In genomic region chr17:85748649-85749081, GRCm38 (mm10) we compare ENCODE assay signal across 10 mouse cellular contexts.
DNase-seq lines count a peak whose midpoint lies in the region; ATAC-seq and TF ChIP-seq lines count a peak whose summit lies in the region.
"Had no signal": no experiment of that assay in that cellular context is flagged by ENCODE, and none has a peak within 500 bp of the region (broad histone marks: within the 10 kb centered on the region; RNA-seq: fewer than 3 reads in every experiment).

No protein-coding gene starts in this region.

- H3K36me3 ChIP-seq in kidney, embryonic 16.5 days (ENCODE audit: insufficient read depth, low read length) = no peaks in the 10 kb centered on the region
- H3K36me3 ChIP-seq in kidney, adult 2 months (ENCODE audit: control insufficient read depth, insufficient read depth, low read length) = no peaks in the 10 kb centered on the region
- no peaks in the 10 kb centered on the region for H3K36me3 ChIP-seq in forebrain, embryonic 13.5 days (ENCODE audit: poor library complexity, severe bottlenecking)
- H3K36me3 ChIP-seq in limb, embryonic 13.5 days = no peaks in the 10 kb centered on the region
- no peaks in the 10 kb centered on the region for H3K36me3 ChIP-seq in neural tube, embryonic 15.5 days
- H3K36me3 ChIP-seq: liver, embryonic 15.5 days had no signal

- no peak for TF ChIP-seq CTCF in kidney, adult 2 months (conservative IDR thresholded peaks at IDR 0.05; ENCODE audit: insufficient read depth, insufficient read length, low read depth, low read length)
- no peak for TF ChIP-seq CTCF in lung, adult 2 months (IDR thresholded peaks at IDR 0.05; ENCODE audit: insufficient read depth, low read length)

- H3K4me3 ChIP-seq in kidney, embryonic 16.5 days (ENCODE audit: low read length) = peak overlapping the region; percentile 23
- H3K4me3 ChIP-seq in kidney, adult 2 months (ENCODE audit: insufficient read depth, low read depth, low read length) = no peak overlapping the region
- H3K4me3 ChIP-seq in forebrain, embryonic 13.5 days = no peak overlapping the region
- no peak overlapping the region for H3K4me3 ChIP-seq in limb, embryonic 13.5 days
- 0 out of 2 replicates have a peak overlapping the region, but pooled peaks have one; percentile 9 for H3K4me3 ChIP-seq in neural tube, embryonic 15.5 days (replicated peaks)
- no peak overlapping the region for H3K4me3 ChIP-seq in lung, adult 2 months (replicated peaks; ENCODE audit: extremely low read depth, low read depth, low read length)
- H3K4me3 ChIP-seq: liver, embryonic 15.5 days had no signal

- 8% methylated on average over 10 of the region's 10 CpGs for WGBS in kidney, embryonic 16.5 days
- 10% methylated on average over 10 of the region's 10 CpGs for WGBS in kidney, adult 2 months
- 11% methylated on average over 10 of the region's 10 CpGs for WGBS in forebrain, embryonic 13.5 days
- 12% methylated on average over 10 of the region's 10 CpGs for WGBS in limb, embryonic 13.5 days
- WGBS in neural tube, embryonic 15.5 days = 3% methylated on average over 10 of the region's 10 CpGs
- 36% methylated on average over 10 of the region's 10 CpGs for WGBS in lung, adult 2 months

- H3K9me3 ChIP-seq in kidney, embryonic 16.5 days (ENCODE audit: low read length) = no peaks in the 10 kb centered on the region
- no peaks in the 10 kb centered on the region for H3K9me3 ChIP-seq in forebrain, embryonic 13.5 days (replicated peaks)
- H3K9me3 ChIP-seq in limb, embryonic 13.5 days = no peaks in the 10 kb centered on the region
- no peaks in the 10 kb centered on the region for H3K9me3 ChIP-seq in neural tube, embryonic 15.5 days (replicated peaks)
- H3K9me3 ChIP-seq: liver, embryonic 15.5 days had no signal

- ATAC-seq in kidney, embryonic 16.5 days (ENCODE audit: low FRiP score, low TSS enrichment) = peak; percentile 87
- ATAC-seq in forebrain, embryonic 13.5 days = no peak
- ATAC-seq in limb, embryonic 13.5 days (ENCODE audit: low FRiP score, low read depth) = peak; percentile 68
- peak; percentile 17; the same call in 1 of the 2 replicates for ATAC-seq in neural tube, embryonic 15.5 days (ENCODE audit: low FRiP score)
- no peak for ATAC-seq in megakaryocyte-erythroid progenitor cell, adult 5-6 weeks (replicated peaks; ENCODE audit: low FRiP score, low TSS enrichment, poor library complexity, severe bottlenecking)
- ATAC-seq: CD4-positive, CD25-positive, alpha-beta regulatory T cell, adult 4 months had no signal

- no peaks in the 10 kb centered on the region for H3K27me3 ChIP-seq in kidney, embryonic 16.5 days (ENCODE audit: insufficient read depth, low read length)
- H3K27me3 ChIP-seq in kidney, adult 2 months (replicated peaks; ENCODE audit: control insufficient read depth, insufficient read depth, low read length) = no peaks in the 10 kb centered on the region; the same call in 1 of the 2 replicates
- H3K27me3 ChIP-seq in forebrain, embryonic 13.5 days = peaks cover 9% of the 10 kb centered on the region; the same call in 1 of the 2 replicates
- H3K27me3 ChIP-seq in limb, embryonic 13.5 days = peaks cover 58% of the 10 kb centered on the region
- H3K27me3 ChIP-seq in neural tube, embryonic 15.5 days (replicated peaks) = peaks cover 21% of the 10 kb centered on the region

- H3K4me1 ChIP-seq in kidney, embryonic 16.5 days (ENCODE audit: insufficient read depth, low read length) = peaks cover 14% of the 10 kb centered on the region; the same call in 1 of the 2 replicates
- H3K4me1 ChIP-seq in kidney, adult 2 months (ENCODE audit: control insufficient read depth, insufficient read depth, low read length) = no peaks in the 10 kb centered on the region
- H3K4me1 ChIP-seq in forebrain, embryonic 13.5 days = peaks cover 9% of the 10 kb centered on the region
- peaks cover 21% of the 10 kb centered on the region for H3K4me1 ChIP-seq in limb, embryonic 13.5 days
- peaks cover 17% of the 10 kb centered on the region for H3K4me1 ChIP-seq in neural tube, embryonic 15.5 days
- no peaks in the 10 kb centered on the region for H3K4me1 ChIP-seq in lung, adult 2 months (ENCODE audit: control insufficient read depth, insufficient read depth, low read length)
- H3K4me1 ChIP-seq: liver, embryonic 15.5 days had no signal

- no peak overlapping the region for H3K9ac ChIP-seq in kidney, embryonic 16.5 days (replicated peaks; ENCODE audit: low read length)
- H3K9ac ChIP-seq in forebrain, embryonic 13.5 days = no peak overlapping the region
- no peak overlapping the region for H3K9ac ChIP-seq in limb, embryonic 13.5 days
- H3K9ac ChIP-seq in neural tube, embryonic 15.5 days (replicated peaks) = no peak overlapping the region
- H3K9ac ChIP-seq: liver, embryonic 15.5 days had no signal

- DNase-seq in kidney, adult 2 months = no peak
- no peak for DNase-seq in gastrocnemius, postnatal 10 days
- no peak for DNase-seq in lung, adult 2 months

- peak overlapping the region; percentile 45 for H3K4me2 ChIP-seq in kidney, embryonic 16.5 days (replicated peaks; ENCODE audit: low read depth, low read length)
- H3K4me2 ChIP-seq in forebrain, embryonic 13.5 days = peak overlapping the region; percentile 37
- H3K4me2 ChIP-seq in limb, embryonic 13.5 days (replicated peaks) = peak overlapping the region; percentile 41
- H3K4me2 ChIP-seq in neural tube, embryonic 15.5 days = peak overlapping the region; percentile 49
- H3K4me2 ChIP-seq: liver, embryonic 15.5 days had no signal

- H3K27ac ChIP-seq in kidney, embryonic 16.5 days (ENCODE audit: low read length) = peak overlapping the region; percentile 41; the same call in 1 of the 2 replicates
- no peak overlapping the region for H3K27ac ChIP-seq in kidney, adult 2 months (ENCODE audit: insufficient read depth, low read depth, low read length)
- H3K27ac ChIP-seq in forebrain, embryonic 13.5 days = no peak overlapping the region
- H3K27ac ChIP-seq in limb, embryonic 13.5 days = no peak overlapping the region
- H3K27ac ChIP-seq in neural tube, embryonic 15.5 days (replicated peaks) = no peak overlapping the region
- H3K27ac ChIP-seq: liver, embryonic 15.5 days had no signal

- no peak for TF ChIP-seq POLR2A in kidney, adult 2 months (IDR thresholded peaks at IDR 0.05; ENCODE audit: low read depth, low read length)
- TF ChIP-seq POLR2A in lung, adult 2 months (IDR thresholded peaks at IDR 0.05; ENCODE audit: borderline replicate concordance, extremely low read depth, low read depth, low read length) = no peak

Comparison
In these comparisons a context has a peak if more than half of its experiments do, and no peak if none do; other contexts are left out.
1. H3K4me3 ChIP-seq: peak in kidney, embryonic 16.5 days (single experiment) and neural tube, embryonic 15.5 days (single experiment); none in kidney, adult 2 months (single experiment), forebrain, embryonic 13.5 days (single experiment), limb, embryonic 13.5 days (single experiment) and lung, adult 2 months (single experiment).
2. ATAC-seq: peak in kidney, embryonic 16.5 days (single experiment), limb, embryonic 13.5 days (single experiment) and neural tube, embryonic 15.5 days (single experiment); none in forebrain, embryonic 13.5 days (single experiment) and megakaryocyte-erythroid progenitor cell, adult 5-6 weeks (single experiment).
3. Peak in every context shown above with its lines, with median percentiles within 50 percentile points of each other: H3K4me2 ChIP-seq.